Mouse (Mus musculus) MN1 (cell line): ENCODE data around the gene Pcgf1.

Source experiments
- DNase-seq: peaks from one replicate; pipeline ENCODE4 v3.0.0-alpha.2; 2016; ENCODE audit warnings: low spot score

Pcgf1 gene

GRCm38 (mm10) chr6:83101688-83102556, 24.3 kb downstream of the Pcgf1 start:
- peak; percentile 63 for DNase-seq

DNA sequence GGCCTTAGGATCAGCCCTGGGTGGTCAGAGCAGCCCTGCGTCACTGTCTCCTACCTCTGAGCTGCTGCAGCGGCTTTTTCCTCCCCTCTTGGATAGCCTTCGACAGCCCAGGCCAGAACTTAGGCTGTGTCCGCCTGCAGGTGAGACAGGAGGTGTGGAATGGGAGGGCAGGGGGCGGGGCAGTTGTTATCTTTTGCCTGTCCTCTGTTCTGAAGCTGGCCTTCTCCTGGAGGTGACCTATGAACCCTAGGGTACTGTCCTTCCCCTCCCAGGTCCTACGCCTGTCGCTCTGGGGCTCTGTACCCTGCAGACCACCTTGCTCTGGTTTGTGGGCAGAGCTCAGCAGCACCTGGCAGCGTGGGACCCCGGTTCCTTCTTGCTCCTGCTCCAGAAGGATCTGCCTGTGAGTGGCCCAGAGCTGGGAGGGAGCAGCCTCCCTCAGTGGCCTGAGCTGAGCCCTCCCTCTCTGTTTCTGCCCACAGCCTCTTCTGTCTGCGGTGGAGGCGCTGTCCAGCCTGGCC, 25.5 kb downstream of the Pcgf1 start:
- DNase-seq = no peak

GRCm38 (mm10) chr6:83104158-83104557, 26.5 kb downstream of the Pcgf1 start:
- no peak for DNase-seq

- peak; percentile 92 for DNase-seq
Observed at GRCm38 (mm10) chr6:83107566-83108400, 30.1 kb downstream of the Pcgf1 start.

DNA sequence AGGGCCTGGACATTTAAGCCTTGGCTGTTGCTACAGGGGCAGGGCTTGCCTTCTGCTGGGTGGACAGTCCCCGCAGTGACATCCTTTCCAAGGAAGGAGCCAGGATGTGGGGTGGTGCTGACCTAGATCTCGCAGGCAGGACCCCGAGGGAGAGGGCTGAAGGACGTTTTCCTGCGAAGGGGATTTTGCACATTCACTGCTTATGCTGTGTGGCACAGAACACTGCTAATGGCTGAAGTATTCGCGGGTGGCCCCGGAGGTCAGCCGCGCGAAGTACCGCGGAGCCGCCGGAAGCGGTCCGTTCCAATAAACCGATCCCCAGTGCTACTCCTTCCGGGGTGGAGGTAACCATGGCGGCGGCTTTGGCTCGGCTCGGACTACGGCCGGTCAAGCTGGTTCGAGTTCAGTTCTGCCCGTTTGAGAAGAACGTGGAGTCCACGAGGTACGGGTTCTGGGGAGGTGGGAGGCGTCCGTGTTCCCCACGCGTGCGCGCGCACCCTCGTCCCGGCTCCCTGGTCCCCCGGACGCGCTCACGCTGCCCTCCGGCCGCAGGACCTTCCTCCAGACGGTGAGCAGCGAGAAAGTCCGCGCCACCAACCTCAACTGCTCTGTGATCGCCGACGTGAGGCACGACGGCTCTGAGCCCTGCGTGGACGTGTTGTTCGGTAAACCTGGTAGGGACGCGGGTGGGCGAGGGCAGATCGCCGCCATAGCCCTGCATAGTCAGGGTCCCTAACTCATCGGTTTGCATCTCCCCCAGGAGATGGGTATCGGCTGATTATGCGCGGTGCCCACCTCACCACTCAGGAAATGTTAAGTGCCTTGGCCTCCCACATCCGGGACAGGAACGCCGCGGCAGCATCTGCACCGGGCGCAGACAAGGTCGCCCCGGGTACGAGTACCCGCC, 31.3 kb downstream of the Pcgf1 start, which contains the start of gene Mrpl53:
Gene Mrpl53 (plus strand): TSS at position 279 of the 907 bp plus-strand sequence.
- peak; percentile 83 for DNase-seq

DNA sequence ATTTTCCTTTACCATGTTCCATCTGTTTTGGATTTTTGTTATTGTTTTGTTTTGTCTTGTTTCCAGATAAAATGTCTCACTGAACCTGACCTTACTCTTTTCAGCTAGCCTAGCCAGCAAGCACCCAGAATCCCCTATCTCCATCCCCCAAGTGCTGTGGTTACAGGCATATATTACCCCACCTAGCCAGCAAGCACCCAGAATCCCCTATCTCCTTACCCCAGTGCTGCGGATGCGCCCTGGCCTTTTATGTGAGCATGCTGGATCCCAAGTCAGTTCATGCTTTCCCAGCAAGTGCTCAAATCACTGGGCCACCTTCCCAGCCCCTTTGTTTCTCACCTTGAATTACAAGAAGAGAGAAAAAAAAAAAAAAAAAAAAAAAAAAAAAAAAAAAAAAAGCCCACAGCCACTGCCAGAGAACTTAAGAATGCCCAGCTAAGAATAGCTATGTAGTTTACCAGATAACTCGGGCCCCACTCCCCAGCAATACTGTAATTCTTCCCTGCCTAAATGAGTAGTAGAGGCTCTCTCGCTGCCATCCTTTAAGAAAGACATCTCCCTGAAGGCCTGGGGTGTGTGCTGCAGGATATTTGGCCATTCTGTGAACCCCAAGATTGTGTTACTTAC, 34.0 kb downstream of the Pcgf1 start:
- DNase-seq = no peak

DNA sequence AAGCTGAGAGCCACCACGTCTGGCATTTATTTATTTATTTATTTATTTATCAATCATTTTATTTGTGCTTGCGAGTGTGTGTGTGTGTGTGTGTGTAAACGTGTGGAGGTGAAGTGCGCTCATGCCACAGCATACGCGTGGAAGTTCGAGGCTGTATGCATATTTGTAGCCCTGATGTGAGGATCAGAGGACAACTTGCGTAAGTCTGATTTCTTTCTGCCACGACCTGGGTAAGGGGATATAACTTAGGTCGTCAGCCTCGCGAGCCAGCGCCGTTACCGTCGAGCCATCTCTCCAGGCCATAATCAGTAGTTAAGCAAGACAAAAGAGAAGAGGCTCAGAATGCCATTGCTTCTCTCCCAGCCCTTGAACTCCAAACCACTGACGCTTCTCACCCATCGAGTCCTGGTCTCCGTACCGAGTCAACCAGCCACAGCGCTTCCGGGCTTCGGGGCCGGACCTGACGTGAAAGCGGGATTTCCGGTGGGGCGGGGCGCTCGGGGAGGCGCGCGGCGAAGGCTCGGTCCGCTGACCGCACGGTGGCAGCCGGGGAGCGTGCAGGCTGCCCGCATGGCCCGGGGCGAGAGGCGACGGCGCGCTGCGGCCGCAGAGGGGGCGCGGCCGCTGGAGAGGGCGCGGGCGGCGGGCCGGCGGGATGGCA, 37.5 kb downstream of the Pcgf1 start, which contains the start of gene Mogs:
Gene Mogs (plus strand): TSS at position 486 of the 661 bp plus-strand sequence.
- peak; percentile 94 for DNase-seq

DNA sequence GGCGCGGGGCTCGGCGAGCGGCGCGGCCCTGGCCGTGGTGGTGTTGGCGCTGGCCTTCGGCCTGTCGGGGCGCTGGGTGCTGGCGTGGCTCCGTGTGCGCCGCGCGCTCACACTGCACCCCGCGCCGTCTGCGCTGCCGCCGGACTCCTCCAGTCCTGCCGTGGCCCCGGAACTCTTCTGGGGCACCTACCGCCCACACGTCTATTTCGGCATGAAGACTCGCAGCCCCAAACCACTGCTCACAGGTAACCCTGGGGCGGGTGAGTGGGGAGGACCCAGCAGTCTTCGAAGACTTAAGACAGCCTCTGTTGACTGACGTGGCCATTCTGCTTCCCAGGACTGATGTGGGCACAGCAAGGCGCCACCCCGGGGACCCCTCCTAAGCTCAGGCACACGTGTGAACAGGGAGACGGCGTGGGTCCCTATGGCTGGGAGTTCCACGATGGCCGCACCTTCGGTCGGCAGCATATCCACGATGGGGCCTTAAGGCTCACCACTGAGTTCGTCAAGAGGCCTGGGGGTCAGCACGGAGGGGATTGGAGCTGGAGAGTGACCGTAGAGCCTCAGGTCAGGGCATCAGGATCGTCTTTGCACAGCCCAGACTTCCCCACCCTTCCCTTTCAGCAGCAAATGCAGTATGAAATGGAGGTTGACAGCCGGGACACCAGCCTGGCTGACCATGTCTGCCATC, 38.2 kb downstream of the Pcgf1 start:
- no peak for DNase-seq

GRCm38 (mm10) chr6:83116373-83117164, 38.9 kb downstream of the Pcgf1 start:
- no peak for DNase-seq

DNA sequence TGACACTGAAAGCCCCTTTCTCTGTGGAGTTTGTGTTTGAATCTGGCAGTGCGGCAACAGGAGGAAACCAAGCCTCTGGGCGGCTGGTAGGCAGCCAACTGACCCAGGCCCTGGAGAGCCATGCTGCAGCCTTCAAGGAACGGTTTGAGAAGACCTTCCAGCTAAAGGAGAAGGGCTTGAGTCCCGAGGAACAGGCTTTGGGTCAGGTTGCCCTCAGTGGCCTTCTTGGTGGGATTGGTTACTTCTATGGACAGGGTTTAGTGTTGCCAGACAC, 39.4 kb downstream of the Pcgf1 start:
- DNase-seq = no peak

DNA sequence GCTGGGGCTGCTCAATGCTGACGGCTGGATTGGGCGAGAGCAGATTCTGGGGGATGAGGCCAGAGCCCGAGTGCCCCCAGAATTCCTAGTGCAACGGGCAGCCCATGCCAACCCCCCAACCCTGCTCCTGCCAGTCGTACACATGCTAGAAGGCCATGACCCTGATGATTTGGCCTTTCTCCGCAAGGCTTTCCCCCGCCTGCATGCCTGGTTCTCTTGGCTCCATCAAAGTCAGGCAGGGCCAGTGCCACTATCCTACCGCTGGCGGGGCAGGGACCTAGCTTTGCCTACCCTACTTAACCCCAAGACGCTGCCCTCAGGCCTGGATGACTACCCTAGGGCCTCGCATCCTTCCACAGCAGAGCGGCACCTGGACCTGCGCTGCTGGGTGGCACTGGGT, 39.9 kb downstream of the Pcgf1 start:
- no peak for DNase-seq

DNA sequence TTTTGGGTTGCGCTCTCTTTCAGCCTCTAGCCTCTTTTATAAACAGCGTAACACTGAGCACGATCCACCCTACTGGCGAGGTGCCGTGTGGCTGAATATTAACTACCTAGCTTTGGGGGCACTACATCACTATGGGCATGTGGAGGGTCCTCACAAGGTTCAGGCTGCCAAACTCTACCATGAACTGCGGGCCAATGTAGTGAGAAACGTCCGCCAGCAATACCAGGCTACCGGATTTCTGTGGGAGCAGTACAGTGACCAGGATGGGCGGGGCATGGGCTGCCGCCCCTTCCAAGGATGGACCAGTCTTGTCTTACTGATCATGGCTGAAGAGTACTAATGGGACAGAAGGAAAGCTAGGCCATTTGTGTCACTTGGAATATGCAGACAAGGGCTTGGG, 40.7 kb downstream of the Pcgf1 start:
- DNase-seq = no peak

- peak; percentile 70 for DNase-seq
Observed at GRCm38 (mm10) chr6:83118825-83119733, 41.4 kb downstream of the Pcgf1 start.

- DNase-seq = peak; percentile 60
Observed at GRCm38 (mm10) chr6:83119734-83120051, 42.0 kb downstream of the Pcgf1 start.

GRCm38 (mm10) chr6:83120930-83121862, 43.5 kb downstream of the Pcgf1 start, which contains the start of gene Wbp1:
Wbp1 (minus strand) TSS chr6:83121559.
- DNase-seq = peak; percentile 99

- peak; percentile 47 for DNase-seq
Observed at GRCm38 (mm10) chr6:83121863-83122710, 44.4 kb downstream of the Pcgf1 start.
